Mouse (Mus musculus) E14TG2a.4 (cell line): ENCODE measurements around the gene Ankrd54.
"Not testable (repeated sequence)": the region's sequence is repeated elsewhere in the genome, so short reads cannot be mapped to it uniquely, and the experiment has no call there.

Experiments used
- H3K27me3 ChIP-seq: 2 replicates; pipeline ENCODE4 v1.6.1; 2014; ENCODE audit warnings: low read length, control low read depth; ENCODE audit not compliant: insufficient read depth
- H3K36me3 ChIP-seq: 2 replicates; pipeline ENCODE4 v1.6.1; 2014; ENCODE audit warnings: low read length, control low read depth; ENCODE audit not compliant: insufficient read depth
- H3K4me1 ChIP-seq: replicated peaks from 2 replicates; pipeline ENCODE4 v1.6.1; 2014; ENCODE audit warnings: low read depth, low read length, control low read depth
- H3K4me3 ChIP-seq: replicated peaks from 2 replicates; pipeline ENCODE4 v1.5.1; 2014; ENCODE audit warnings: mild to moderate bottlenecking, low read length
- H3K9me3 ChIP-seq: 2 replicates; pipeline ENCODE4 v1.6.1; 2014; ENCODE audit warnings: low read length, control low read depth
- CTCF ChIP-seq: conservative IDR thresholded peaks from 2 replicates; pipeline ENCODE4 v1.5.1; 2014; ENCODE audit warnings: low read length
- NANOG ChIP-seq: IDR thresholded peaks from 2 replicates; pipeline ENCODE4 v1.6.1; 2014; ENCODE audit warnings: borderline replicate concordance, low read length, mixed read lengths
- POU5F1 ChIP-seq: IDR thresholded peaks from 2 replicates; pipeline ENCODE4 v1.6.1; 2014; ENCODE audit warnings: low read length, borderline replicate concordance

The Ankrd54 gene

DNA sequence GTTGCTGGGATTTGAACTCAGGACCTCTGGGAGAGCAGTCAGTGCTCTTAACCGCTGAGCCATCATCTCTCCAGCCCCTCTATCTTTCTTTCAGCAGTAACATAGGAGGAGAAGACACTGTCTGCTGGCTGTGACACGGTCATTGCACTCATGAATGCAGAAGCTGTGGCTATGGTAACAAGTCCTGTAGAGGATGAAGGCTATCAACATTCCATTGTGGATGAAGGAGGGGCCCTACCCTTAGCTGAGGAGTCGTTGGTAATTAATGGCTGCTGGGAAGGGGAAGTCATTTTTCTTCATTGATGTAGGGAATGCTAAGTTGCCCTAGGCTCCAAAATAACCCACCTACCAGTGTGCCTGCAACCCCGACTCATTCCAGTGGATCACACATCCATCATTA, 44.5 kb downstream of the Ankrd54 start:
- Histone ChIP-seq H3K36me3 (no peaks in the 10 kb centered on the region), H3K4me1 (peaks cover 26% of the 10 kb centered on the region), H3K4me3 (no peak overlapping the region), H3K9me3 (no peaks in the 10 kb centered on the region), H3K27me3 (peaks cover 11% of the 10 kb centered on the region)
- TF ChIP-seq POU5F1 = no peak
- TF ChIP-seq NANOG = no peak

GRCm38 (mm10) chr15:79013382-79013781, 49.3 kb downstream of the Ankrd54 start:
- Histone ChIP-seq H3K27me3 (no peaks in the 10 kb centered on the region), H3K4me3 (no peak overlapping the region), H3K36me3 (no peaks in the 10 kb centered on the region), H3K9me3 (no peaks in the 10 kb centered on the region), H3K4me1 (peaks cover 27% of the 10 kb centered on the region)
- TF ChIP-seq POU5F1 (no peak), NANOG (no peak)

DNA sequence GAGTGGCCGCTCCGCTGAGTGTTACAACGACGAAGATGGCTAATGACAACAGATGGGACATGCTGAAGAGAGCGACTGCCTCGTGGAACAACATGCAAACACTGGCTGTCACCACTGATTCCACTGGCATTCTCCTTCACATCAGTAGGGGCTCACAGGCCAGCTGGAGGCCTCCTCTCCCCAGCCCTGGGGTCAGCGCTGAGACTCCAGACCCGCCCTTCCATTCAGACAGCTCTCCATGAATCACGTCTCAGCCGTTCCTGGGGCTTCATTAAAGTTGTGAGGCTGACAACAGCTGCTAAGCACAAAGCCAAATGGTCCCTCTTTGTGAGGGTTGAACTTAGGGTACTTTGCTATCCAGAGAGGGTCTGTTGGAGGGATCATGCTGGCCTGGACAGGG, 51.1 kb downstream of the Ankrd54 start:
- TF ChIP-seq CTCF (no peak), POU5F1 (no peak), NANOG (no peak)
- Histone ChIP-seq H3K36me3 (no peaks in the 10 kb centered on the region), H3K4me3 (no peak overlapping the region), H3K27me3 (no peaks in the 10 kb centered on the region), H3K9me3 (no peaks in the 10 kb centered on the region), H3K4me1 (peaks cover 43% of the 10 kb centered on the region)

DNA sequence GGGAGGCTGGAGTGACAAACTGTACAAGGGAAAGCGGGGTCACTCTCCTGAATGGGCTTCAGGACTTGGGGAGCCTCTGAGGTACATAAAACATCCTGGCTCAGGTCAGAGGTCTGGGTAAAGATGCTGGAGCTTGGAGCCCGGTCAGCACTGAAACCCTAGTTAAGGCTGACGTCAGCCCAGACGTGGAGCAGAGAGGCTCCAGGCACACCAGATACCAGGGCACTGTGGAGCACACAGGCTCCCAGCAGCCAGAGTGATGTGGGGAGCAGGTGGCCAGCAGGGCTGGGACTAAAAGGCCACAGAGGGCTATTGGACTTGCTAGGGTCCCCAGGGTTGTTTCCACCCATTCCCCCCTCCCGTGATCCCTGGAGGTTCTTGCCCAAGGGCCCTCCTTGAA, 53.0 kb downstream of the Ankrd54 start:
- no peak for TF ChIP-seq NANOG
- no peak for TF ChIP-seq CTCF
- no peak for TF ChIP-seq POU5F1
- Histone ChIP-seq H3K27me3 (no peaks in the 10 kb centered on the region), H3K9me3 (no peaks in the 10 kb centered on the region), H3K4me3 (no peak overlapping the region), H3K4me1 (peaks cover 55% of the 10 kb centered on the region), H3K36me3 (peaks cover 12% of the 10 kb centered on the region)

DNA sequence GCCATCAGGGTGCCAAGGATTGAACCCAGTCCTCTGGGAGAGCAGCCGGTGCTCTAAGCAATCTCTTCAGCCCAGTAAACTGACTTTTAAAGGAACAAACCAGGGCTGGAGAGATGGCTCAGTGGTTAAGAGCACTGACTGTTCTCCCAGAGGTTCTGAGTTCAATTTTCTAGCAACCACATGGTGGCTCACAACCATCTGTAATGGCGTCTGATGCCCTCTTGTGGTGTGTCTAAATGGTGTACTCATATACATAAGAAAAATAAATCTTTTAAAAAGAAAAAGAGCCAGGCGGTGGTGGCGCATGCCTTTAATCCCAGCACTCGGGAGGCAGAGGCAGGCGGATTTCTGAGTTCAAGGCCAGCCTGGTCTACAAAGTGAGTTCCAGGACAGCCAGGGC, 54.9 kb downstream of the Ankrd54 start:
- H3K36me3 ChIP-seq = peaks cover 31% of the 10 kb centered on the region
- H3K4me3 ChIP-seq, H3K9me3 ChIP-seq, H3K27me3 ChIP-seq: not testable (repeated sequence)
- peaks cover 65% of the 10 kb centered on the region for H3K4me1 ChIP-seq

- peaks cover 71% of the 10 kb centered on the region for H3K4me1 ChIP-seq
- H3K36me3 ChIP-seq = peaks cover 31% of the 10 kb centered on the region
- H3K9me3 ChIP-seq = no peaks in the 10 kb centered on the region
- H3K27me3 ChIP-seq = no peaks in the 10 kb centered on the region
- H3K4me3 ChIP-seq = no peak overlapping the region
- TF ChIP-seq NANOG (no peak), POU5F1 (no peak), CTCF (no peak)
Observed at GRCm38 (mm10) chr15:79007059-79007458, 55.6 kb downstream of the Ankrd54 start.

DNA sequence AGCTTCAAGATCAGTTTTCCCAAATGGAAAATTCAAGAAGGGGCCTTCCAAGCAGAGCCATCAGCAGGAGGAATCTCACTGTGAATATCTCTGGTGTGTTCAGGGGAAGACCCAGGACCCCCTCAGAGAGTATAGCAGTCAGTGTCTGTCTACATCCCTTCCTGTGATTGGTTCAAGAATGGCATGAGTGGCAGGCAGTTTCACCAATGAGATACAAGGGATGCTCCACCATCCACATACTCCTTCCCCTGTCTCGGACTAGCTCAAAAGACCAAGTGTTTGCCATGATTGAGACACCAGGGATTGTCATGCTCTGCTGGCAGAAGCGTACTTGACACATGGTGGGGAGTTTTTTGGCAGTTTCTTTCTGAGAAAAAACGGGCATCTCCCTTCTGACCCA, 56.1 kb downstream of the Ankrd54 start:
- no peaks in the 10 kb centered on the region for H3K9me3 ChIP-seq
- TF ChIP-seq POU5F1 (no peak), NANOG (no peak), CTCF (no peak)
- peaks cover 75% of the 10 kb centered on the region for H3K4me1 ChIP-seq
- H3K36me3 ChIP-seq = peaks cover 34% of the 10 kb centered on the region
- no peaks in the 10 kb centered on the region for H3K27me3 ChIP-seq
- no peak overlapping the region for H3K4me3 ChIP-seq

GRCm38 (mm10) chr15:79005581-79005980, 57.1 kb downstream of the Ankrd54 start:
- Histone ChIP-seq H3K9me3 (no peaks in the 10 kb centered on the region), H3K4me3 (no peak overlapping the region), H3K36me3 (peaks cover 44% of the 10 kb centered on the region), H3K27me3 (no peaks in the 10 kb centered on the region), H3K4me1 (peaks cover 83% of the 10 kb centered on the region)
- TF ChIP-seq CTCF (no peak), NANOG (no peak), POU5F1 (no peak)
